Mouse (Mus musculus): Measurements from ENCODE around the gene Map1b. TPM values are rescaled to one million over a fixed set of nuclear protein-coding genes. Genes with fewer than 3 reads are reported as not detected.

Gene Map1b
- total RNA-seq, 1 experiment: 21.2 TPM

DNA sequence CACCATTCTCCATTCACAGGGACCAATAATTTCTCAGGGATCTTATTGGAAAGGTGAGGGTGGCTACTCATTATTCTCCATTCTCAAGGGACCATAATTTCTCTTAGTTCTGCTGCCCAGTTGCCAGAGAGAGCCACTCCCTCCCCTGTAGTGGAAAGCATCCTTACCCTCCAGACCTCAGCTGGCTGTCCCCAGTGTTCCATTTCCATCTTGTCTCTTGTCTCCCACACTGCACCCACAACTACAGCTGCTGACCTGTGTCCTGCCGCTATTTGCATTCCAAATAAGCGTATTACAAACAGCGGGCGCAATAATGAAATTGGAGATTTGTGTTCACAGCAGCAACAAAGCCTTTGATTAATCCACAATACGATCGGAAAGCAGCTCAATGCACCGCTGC, 46.3 kb downstream of the Map1b start:
- Histone ChIP-seq H3K4me3 (ENCODE audit: insufficient read depth in 1 of 2, low read depth in 1 of 2, low read length in 2 of 2, poor library complexity in 1 of 2, severe bottlenecking in 1 of 2) (no peak overlapping the region), H3K9ac (ENCODE audit: insufficient read depth, low read depth, low read length, poor library complexity, severe bottlenecking) (no peak overlapping the region), H3K36me3 (ENCODE audit: control insufficient read depth, insufficient read depth, low read length, poor library complexity, severe bottlenecking) (peaks cover 2% of the 10 kb centered on the region; the same call in 1 of the 2 replicates), H3K4me1 (ENCODE audit: control insufficient read depth in 2 of 2, insufficient read depth in 2 of 2, low read length in 2 of 2, poor library complexity in 1 of 2) (peaks cover 0 to 4% of the 10 kb centered on the region in 2 experiments; a peak in 1 of 4 replicates), H3K9me3 (ENCODE audit: control insufficient read depth, insufficient read depth, low read depth, low read length) (no peaks in the 10 kb centered on the region), H3K27ac (ENCODE audit: insufficient read depth, low read depth, low read length, poor library complexity, severe bottlenecking) (no peak overlapping the region)
- in situ Hi-C loops (cut with MboI; ENCODE audit: low sequenced_read_pairs in 2 of 2, unreplicated experiment in 2 of 2): no loop called here
- DNase-seq (ENCODE audit: low read depth, low spot score): no peak
- no peak for TF ChIP-seq CHD2 (IDR thresholded peaks at IDR 0.05; ENCODE audit: low read depth, low read length)
- no peak for TF ChIP-seq ZNF384 (IDR thresholded peaks at IDR 0.05; ENCODE audit: low read depth, low read length)
- no peak for TF ChIP-seq MAFK (IDR thresholded peaks at IDR 0.05; ENCODE audit: insufficient read depth, low read depth, low read length)
- no peak for TF ChIP-seq ZC3H11A (IDR thresholded peaks at IDR 0.05; ENCODE audit: borderline replicate concordance, low read depth, low read length)
- TF ChIP-seq HCFC1 (IDR thresholded peaks at IDR 0.05; ENCODE audit: borderline replicate concordance, insufficient read depth, low read length): no peak

DNA sequence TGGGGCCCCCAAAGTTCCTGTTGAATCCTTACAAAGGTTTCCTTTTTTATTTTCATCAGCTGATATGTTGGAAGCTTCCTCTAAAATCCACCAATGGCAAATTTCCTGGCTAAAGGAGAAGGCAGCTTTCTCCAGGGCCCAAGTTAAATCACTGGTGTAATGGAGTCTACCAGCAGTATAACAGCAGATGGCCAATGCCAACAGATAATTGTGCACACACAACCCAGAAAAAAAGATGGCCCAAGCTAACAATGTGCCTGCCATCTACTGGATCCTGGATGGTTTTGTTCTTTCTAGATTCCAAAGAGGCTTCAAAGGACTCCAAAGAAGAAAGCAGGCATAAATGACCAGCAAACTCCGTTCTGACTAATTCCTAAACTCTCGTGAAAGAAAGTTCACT, 48.1 kb downstream of the Map1b start:
- no peak overlapping the region for H3K27ac ChIP-seq (ENCODE audit: insufficient read depth, low read depth, low read length, poor library complexity, severe bottlenecking)
- H3K9ac ChIP-seq (ENCODE audit: insufficient read depth, low read depth, low read length, poor library complexity, severe bottlenecking): no peak overlapping the region
- no peaks in the 10 kb centered on the region for H3K9me3 ChIP-seq (ENCODE audit: control insufficient read depth, insufficient read depth, low read depth, low read length)
- TF ChIP-seq HCFC1 (IDR thresholded peaks at IDR 0.05; ENCODE audit: borderline replicate concordance, insufficient read depth, low read length): no peak
- no peak for TF ChIP-seq MAFK (IDR thresholded peaks at IDR 0.05; ENCODE audit: insufficient read depth, low read depth, low read length)
- TF ChIP-seq ZC3H11A (IDR thresholded peaks at IDR 0.05; ENCODE audit: borderline replicate concordance, low read depth, low read length): no peak
- TF ChIP-seq ZNF384 (IDR thresholded peaks at IDR 0.05; ENCODE audit: low read depth, low read length): no peak
- no peak for TF ChIP-seq CHD2 (IDR thresholded peaks at IDR 0.05; ENCODE audit: low read depth, low read length)
- H3K36me3 ChIP-seq (ENCODE audit: control insufficient read depth, insufficient read depth, low read length, poor library complexity, severe bottlenecking): 0 out of 2 replicates have a peak, but pooled peaks cover 2% of the 10 kb centered on the region
- H3K4me3 ChIP-seq (ENCODE audit: insufficient read depth in 1 of 2, low read depth in 1 of 2, low read length in 2 of 2, poor library complexity in 1 of 2, severe bottlenecking in 1 of 2): no peak overlapping the region
- peaks cover 0 to 4% of the 10 kb centered on the region in 2 experiments; a peak in 1 of 4 replicates for H3K4me1 ChIP-seq (ENCODE audit: control insufficient read depth in 2 of 2, insufficient read depth in 2 of 2, low read length in 2 of 2, poor library complexity in 1 of 2)
- in situ Hi-C loops (cut with MboI; ENCODE audit: low sequenced_read_pairs in 2 of 2, unreplicated experiment in 2 of 2): no loop called here
- no peak for DNase-seq (ENCODE audit: low read depth, low spot score)

DNA sequence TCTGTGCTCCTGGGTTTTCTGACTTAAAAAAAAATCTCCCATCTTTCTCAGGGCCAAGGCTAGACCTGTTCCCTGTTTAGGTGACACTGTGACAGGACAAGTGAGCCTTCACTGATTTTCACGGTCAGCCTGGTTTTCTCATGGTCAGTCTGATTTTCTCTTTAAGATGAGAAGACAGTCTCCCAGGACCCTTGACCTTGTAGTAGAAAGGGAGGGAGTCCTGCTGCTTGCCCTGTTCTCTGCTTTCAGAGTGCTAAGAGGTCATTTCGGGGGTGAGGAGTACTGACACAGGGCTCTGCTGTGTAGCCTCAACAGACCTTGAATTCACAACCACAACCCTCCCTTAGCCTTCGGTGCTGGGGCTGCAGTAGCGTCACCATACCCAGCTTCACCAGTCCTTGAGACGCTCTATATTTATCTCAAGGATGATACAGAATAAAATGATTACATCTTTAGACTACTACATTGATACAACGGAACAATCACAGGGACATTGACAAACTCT, 49.5 kb downstream of the Map1b start:
- peaks cover 0 to 4% of the 10 kb centered on the region in 2 experiments; a peak in 1 of 4 replicates for H3K4me1 ChIP-seq (ENCODE audit: control insufficient read depth in 2 of 2, insufficient read depth in 2 of 2, low read length in 2 of 2, poor library complexity in 1 of 2)
- no peaks in the 10 kb centered on the region for H3K9me3 ChIP-seq (ENCODE audit: control insufficient read depth, insufficient read depth, low read depth, low read length)
- DNase-seq (ENCODE audit: low read depth, low spot score): no peak
- in situ Hi-C loops (cut with MboI; ENCODE audit: low sequenced_read_pairs in 2 of 2, unreplicated experiment in 2 of 2): no loop called here
- H3K36me3 ChIP-seq (ENCODE audit: control insufficient read depth, insufficient read depth, low read length, poor library complexity, severe bottlenecking): no peaks in the 10 kb centered on the region
- TF ChIP-seq CHD2 (IDR thresholded peaks at IDR 0.05; ENCODE audit: low read depth, low read length) (no peak), MAFK (IDR thresholded peaks at IDR 0.05; ENCODE audit: insufficient read depth, low read depth, low read length) (no peak), ZC3H11A (IDR thresholded peaks at IDR 0.05; ENCODE audit: borderline replicate concordance, low read depth, low read length) (no peak), ZNF384 (IDR thresholded peaks at IDR 0.05; ENCODE audit: low read depth, low read length) (no peak), HCFC1 (IDR thresholded peaks at IDR 0.05; ENCODE audit: borderline replicate concordance, insufficient read depth, low read length) (no peak)
- no peak overlapping the region for H3K4me3 ChIP-seq (ENCODE audit: insufficient read depth in 1 of 2, low read depth in 1 of 2, low read length in 2 of 2, poor library complexity in 1 of 2, severe bottlenecking in 1 of 2)
- no peak overlapping the region for H3K27ac ChIP-seq (ENCODE audit: insufficient read depth, low read depth, low read length, poor library complexity, severe bottlenecking)
- H3K9ac ChIP-seq (ENCODE audit: insufficient read depth, low read depth, low read length, poor library complexity, severe bottlenecking): no peak overlapping the region

DNA sequence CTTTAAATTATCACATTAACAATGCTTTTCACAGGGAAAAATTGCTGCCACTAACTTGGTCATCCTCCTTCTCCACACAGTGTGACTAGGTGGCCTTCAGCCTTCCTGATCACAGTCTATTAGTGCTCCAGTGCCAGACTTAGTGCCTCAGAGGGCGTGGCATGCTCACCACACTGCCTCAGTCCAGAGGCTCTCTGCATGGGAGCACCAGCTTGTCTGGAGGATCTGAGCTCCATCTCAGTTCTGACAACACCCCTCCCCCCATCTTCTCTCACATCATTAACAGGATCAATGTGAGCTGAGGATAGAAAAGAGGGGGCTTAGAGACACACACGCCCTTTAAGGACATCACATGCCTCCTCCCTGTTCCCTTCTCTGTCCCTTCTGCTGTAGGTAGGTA, 50.3 kb downstream of the Map1b start:
- H3K36me3 ChIP-seq (ENCODE audit: control insufficient read depth, insufficient read depth, low read length, poor library complexity, severe bottlenecking): no peaks in the 10 kb centered on the region; the same call in 1 of the 2 replicates
- TF ChIP-seq ZNF384 (IDR thresholded peaks at IDR 0.05; ENCODE audit: low read depth, low read length) (no peak), ZC3H11A (IDR thresholded peaks at IDR 0.05; ENCODE audit: borderline replicate concordance, low read depth, low read length) (no peak), MAFK (IDR thresholded peaks at IDR 0.05; ENCODE audit: insufficient read depth, low read depth, low read length) (no peak), CHD2 (IDR thresholded peaks at IDR 0.05; ENCODE audit: low read depth, low read length) (no peak), HCFC1 (IDR thresholded peaks at IDR 0.05; ENCODE audit: borderline replicate concordance, insufficient read depth, low read length) (no peak)
- in situ Hi-C loops (cut with MboI; ENCODE audit: low sequenced_read_pairs in 2 of 2, unreplicated experiment in 2 of 2): no loop called here
- no peak overlapping the region for H3K9ac ChIP-seq (ENCODE audit: insufficient read depth, low read depth, low read length, poor library complexity, severe bottlenecking)
- no peaks in the 10 kb centered on the region for H3K9me3 ChIP-seq (ENCODE audit: control insufficient read depth, insufficient read depth, low read depth, low read length)
- no peak overlapping the region for H3K27ac ChIP-seq (ENCODE audit: insufficient read depth, low read depth, low read length, poor library complexity, severe bottlenecking)
- peaks cover 0 to 4% of the 10 kb centered on the region in 2 experiments; a peak in 1 of 4 replicates for H3K4me1 ChIP-seq (ENCODE audit: control insufficient read depth in 2 of 2, insufficient read depth in 2 of 2, low read length in 2 of 2, poor library complexity in 1 of 2)
- H3K4me3 ChIP-seq (ENCODE audit: insufficient read depth in 1 of 2, low read depth in 1 of 2, low read length in 2 of 2, poor library complexity in 1 of 2, severe bottlenecking in 1 of 2): no peak overlapping the region
- no peak for DNase-seq (ENCODE audit: low read depth, low spot score)

Measured in ES-E14 (cell line).